Mouse (Mus musculus): ENCODE results near the gene Zfhx3. TPM values are rescaled to one million over a fixed set of nuclear protein-coding genes. Genes with fewer than 3 reads are reported as not detected.

The Zfhx3 gene
- polyA plus RNA-seq, 1 experiment from 2014 or later, result 4.3 TPM

- DNase-seq (ENCODE audit: low read depth, low spot score) (no peak), ATAC-seq (no peak)
- TF ChIP-seq CTCF (IDR thresholded peaks at IDR 0.05), result no peak
- in situ Hi-C loops (cut with MboI; ENCODE audit: low pct_unique_long_range_greater_than_20kb), result no loop called here
- ChIA-PET CTCF (no interaction called here), POLR2A (interaction anchor here (1.0 kb wide), 1 partner anchor 29 kb away, joined by 3 read pairs; no protein-coding TSS in a partner anchor)
- peaks cover 6% of the 10 kb centered on the region for H3K27me3 ChIP-seq
Measured at GRCm38 (mm10) chr8:108671939-108672515, 729.6 kb downstream of the Zfhx3 start.

GRCm38 (mm10) chr8:108675001-108675525 lies 732.6 kb downstream of the Zfhx3 start:
- CTCF ChIA-PET, result no interaction called here
- no peak for TF ChIP-seq CTCF (IDR thresholded peaks at IDR 0.05)
- DNase-seq (ENCODE audit: low read depth, low spot score), result no peak
- no peak for ATAC-seq
- in situ Hi-C loops (cut with MboI; ENCODE audit: low pct_unique_long_range_greater_than_20kb), result no loop called here
- no peaks in the 10 kb centered on the region for H3K27me3 ChIP-seq
- POLR2A ChIA-PET, result no interaction called here

- DNase-seq (ENCODE audit: low read depth, low spot score), result no peak
- POLR2A ChIA-PET, result no interaction called here
- CTCF ChIA-PET, result no interaction called here
- in situ Hi-C loops (cut with MboI; ENCODE audit: low pct_unique_long_range_greater_than_20kb), result no loop called here
- TF ChIP-seq CTCF (IDR thresholded peaks at IDR 0.05), result no peak
- ATAC-seq, result no peak
- H3K27me3 ChIP-seq, result peaks cover 11% of the 10 kb centered on the region
Measured at GRCm38 (mm10) chr8:108689694-108690093, 747.2 kb downstream of the Zfhx3 start.

- ChIA-PET CTCF (no interaction called here), POLR2A (interaction anchor here (0.6 kb wide), 1 partner anchor 163 kb away, joined by 3 read pairs; no protein-coding TSS in a partner anchor)
- TF ChIP-seq CTCF (IDR thresholded peaks at IDR 0.05), result no peak
- DNase-seq (ENCODE audit: low read depth, low spot score) (no peak), ATAC-seq (no peak)
- H3K27me3 ChIP-seq, result peaks cover 5% of the 10 kb centered on the region
- in situ Hi-C loops (cut with MboI; ENCODE audit: low pct_unique_long_range_greater_than_20kb), result no loop called here
Measured at GRCm38 (mm10) chr8:108690576-108691455, 748.4 kb downstream of the Zfhx3 start.

GRCm38 (mm10) chr8:108691456-108692238 lies 749.2 kb downstream of the Zfhx3 start:
- ChIA-PET POLR2A (interaction anchor here (0.6 kb wide), 1 partner anchor 164 kb away, joined by 3 read pairs; no protein-coding TSS in a partner anchor), CTCF (no interaction called here)
- TF ChIP-seq CTCF (IDR thresholded peaks at IDR 0.05), result no peak
- H3K27me3 ChIP-seq, result peaks cover 5% of the 10 kb centered on the region
- ATAC-seq (no peak), DNase-seq (ENCODE audit: low read depth, low spot score) (no peak)
- in situ Hi-C loops (cut with MboI; ENCODE audit: low pct_unique_long_range_greater_than_20kb), result no loop called here

- no peak for ATAC-seq
- ChIA-PET CTCF (no interaction called here), POLR2A (no interaction called here)
- no peaks in the 10 kb centered on the region for H3K27me3 ChIP-seq
- in situ Hi-C loops (cut with MboI; ENCODE audit: low pct_unique_long_range_greater_than_20kb), result no loop called here
- DNase-seq (ENCODE audit: low read depth, low spot score), result no peak
- no peak for TF ChIP-seq CTCF (IDR thresholded peaks at IDR 0.05)
Measured at GRCm38 (mm10) chr8:108692239-108692627, 749.8 kb downstream of the Zfhx3 start.

GRCm38 (mm10) chr8:108692669-108693665 lies 750.5 kb downstream of the Zfhx3 start:
- in situ Hi-C loops (cut with MboI; ENCODE audit: low pct_unique_long_range_greater_than_20kb), result no loop called here
- TF ChIP-seq CTCF (IDR thresholded peaks at IDR 0.05), result no peak
- no peak for DNase-seq (ENCODE audit: low read depth, low spot score)
- ChIA-PET CTCF (no interaction called here), POLR2A (no interaction called here)
- no peak for ATAC-seq
- H3K27me3 ChIP-seq, result no peaks in the 10 kb centered on the region

GRCm38 (mm10) chr8:108693841-108694240 lies 751.4 kb downstream of the Zfhx3 start:
- ChIA-PET POLR2A (interaction anchor here (1.0 kb wide), 1 partner anchor 11 kb away, joined by 3 read pairs; no protein-coding TSS in a partner anchor), CTCF (no interaction called here)
- in situ Hi-C loops (cut with MboI; ENCODE audit: low pct_unique_long_range_greater_than_20kb), result no loop called here
- DNase-seq (ENCODE audit: low read depth, low spot score), result no peak
- no peaks in the 10 kb centered on the region for H3K27me3 ChIP-seq
- no peak for TF ChIP-seq CTCF (IDR thresholded peaks at IDR 0.05)
- ATAC-seq, result no peak

- no peaks in the 10 kb centered on the region for H3K27me3 ChIP-seq
- DNase-seq (ENCODE audit: low read depth, low spot score) (no peak), ATAC-seq (no peak)
- TF ChIP-seq CTCF (IDR thresholded peaks at IDR 0.05), result no peak
- in situ Hi-C loops (cut with MboI; ENCODE audit: low pct_unique_long_range_greater_than_20kb), result no loop called here
- CTCF ChIA-PET, result no interaction called here
- POLR2A ChIA-PET, result interaction anchor here (1.0 kb wide), 1 partner anchor 10 kb away, joined by 3 read pairs; no protein-coding TSS in a partner anchor
Measured at GRCm38 (mm10) chr8:108694516-108694915, 752.1 kb downstream of the Zfhx3 start.

Data from Patski (cell line).